Mouse (Mus musculus): ENCODE measurements around the gene Yif1a. TPM values are rescaled to one million over a fixed set of nuclear protein-coding genes. Genes with fewer than 3 reads are reported as not detected.
A peak's percentile ranks its signal among the peaks of the same experiment; 100 is the strongest.
"Not testable (repeated sequence)": the region's sequence is repeated elsewhere in the genome, so short reads cannot be mapped to it uniquely, and the experiment has no call there.

Gene Yif1a
- polyA plus RNA-seq, 1 experiment from 2014 or later, result 111 TPM

- 1% methylated on average over 15 of the region's 15 CpGs for WGBS
- Histone ChIP-seq H3K9me3 (replicated peaks) (no peaks in the 10 kb centered on the region), H3K9ac (no peak overlapping the region), H3K4me3 (replicated peaks) (peak overlapping the region; percentile 70), H3K27ac (replicated peaks) (peak overlapping the region; percentile 98), H3K4me2 (replicated peaks) (peak overlapping the region; percentile 82), H3K36me3 (no peaks in the 10 kb centered on the region), H3K27me3 (peaks cover 6% of the 10 kb centered on the region), H3K4me1 (peaks cover 47% of the 10 kb centered on the region)
- ATAC-seq (ENCODE audit: insufficient number of reproducible peaks, low FRiP score, low TSS enrichment, low read depth), result no peak
Observed at GRCm38 (mm10) chr19:5073028-5073427, 15.3 kb upstream of the Yif1a start.

GRCm38 (mm10) chr19:5073518-5073917 is 14.8 kb upstream of the Yif1a start:
- Histone ChIP-seq H3K4me1 (peaks cover 43% of the 10 kb centered on the region), H3K27ac (replicated peaks) (no peak overlapping the region), H3K9ac (no peak overlapping the region), H3K27me3 (peaks cover 3% of the 10 kb centered on the region), H3K36me3 (no peaks in the 10 kb centered on the region), H3K4me3 (replicated peaks) (peak overlapping the region; percentile 70; the same call in 1 of the 2 replicates), H3K4me2 (replicated peaks) (no peak overlapping the region), H3K9me3 (replicated peaks) (no peaks in the 10 kb centered on the region)
- no peak for ATAC-seq (ENCODE audit: insufficient number of reproducible peaks, low FRiP score, low TSS enrichment, low read depth)
- 33% methylated on average over 5 of the region's 5 CpGs for WGBS

GRCm38 (mm10) chr19:5079279-5079678 is 9.1 kb upstream of the Yif1a start:
- ATAC-seq (ENCODE audit: insufficient number of reproducible peaks, low FRiP score, low TSS enrichment, low read depth), result no peak
- H3K27ac ChIP-seq (replicated peaks), result no peak overlapping the region
- H3K27me3 ChIP-seq, result peaks cover 41% of the 10 kb centered on the region
- no peaks in the 10 kb centered on the region for H3K4me1 ChIP-seq
- H3K4me3 ChIP-seq (replicated peaks), result no peak overlapping the region
- H3K4me2 ChIP-seq (replicated peaks), result no peak overlapping the region
- no peak overlapping the region for H3K9ac ChIP-seq
- H3K36me3 ChIP-seq, result no peaks in the 10 kb centered on the region
- 80% methylated on average over 1 of the region's 1 CpGs for WGBS
- H3K9me3 ChIP-seq (replicated peaks), result no peaks in the 10 kb centered on the region

GRCm38 (mm10) chr19:5082005-5082404 is 6.3 kb upstream of the Yif1a start:
- 69% methylated on average over 18 of the region's 18 CpGs for WGBS
- no peak for ATAC-seq (ENCODE audit: insufficient number of reproducible peaks, low FRiP score, low TSS enrichment, low read depth)
- no peaks in the 10 kb centered on the region for H3K36me3 ChIP-seq
- no peak overlapping the region for H3K27ac ChIP-seq (replicated peaks)
- no peak overlapping the region for H3K4me3 ChIP-seq (replicated peaks)
- no peak overlapping the region for H3K9ac ChIP-seq
- no peaks in the 10 kb centered on the region for H3K9me3 ChIP-seq (replicated peaks)
- H3K4me2 ChIP-seq (replicated peaks), result no peak overlapping the region
- H3K4me1 ChIP-seq, result peaks cover 14% of the 10 kb centered on the region
- H3K27me3 ChIP-seq, result peaks cover 65% of the 10 kb centered on the region

GRCm38 (mm10) chr19:5082596-5082995 is 5.7 kb upstream of the Yif1a start:
- ATAC-seq (ENCODE audit: insufficient number of reproducible peaks, low FRiP score, low TSS enrichment, low read depth), result no peak

GRCm38 (mm10) chr19:5083961-5084833 is 4.1 kb upstream of the Yif1a start:
- no peaks in the 10 kb centered on the region for H3K9me3 ChIP-seq (replicated peaks)
- peaks cover 24% of the 10 kb centered on the region for H3K4me1 ChIP-seq
- no peak overlapping the region for H3K9ac ChIP-seq
- H3K4me3 ChIP-seq (replicated peaks), result peak overlapping the region; percentile 49; the same call in 1 of the 2 replicates
- no peak for ATAC-seq (ENCODE audit: insufficient number of reproducible peaks, low FRiP score, low TSS enrichment, low read depth)
- H3K27me3 ChIP-seq, result peaks cover 65% of the 10 kb centered on the region
- no peaks in the 10 kb centered on the region for H3K36me3 ChIP-seq
- 64% methylated on average over 3 of the region's 3 CpGs for WGBS
- no peak overlapping the region for H3K27ac ChIP-seq (replicated peaks)
- H3K4me2 ChIP-seq (replicated peaks), result peak overlapping the region; percentile 91

More at GRCm38 (mm10) chr19:5082596-5082995, 5.7 kb upstream of the Yif1a start:
- H3K27me3 ChIP-seq, result peaks cover 65% of the 10 kb centered on the region
- H3K4me2 ChIP-seq (replicated peaks), result no peak overlapping the region
- no peak overlapping the region for H3K27ac ChIP-seq (replicated peaks)
- H3K9me3 ChIP-seq (replicated peaks), result no peaks in the 10 kb centered on the region
- no peak overlapping the region for H3K4me3 ChIP-seq (replicated peaks)
- peaks cover 18% of the 10 kb centered on the region for H3K4me1 ChIP-seq
- no peaks in the 10 kb centered on the region for H3K36me3 ChIP-seq
- 69% methylated on average over 24 of the region's 24 CpGs for WGBS
- H3K9ac ChIP-seq, result no peak overlapping the region

GRCm38 (mm10) chr19:5084834-5085144 is 3.5 kb upstream of the Yif1a start:
- no peak for ATAC-seq (ENCODE audit: insufficient number of reproducible peaks, low FRiP score, low TSS enrichment, low read depth)
- 9% methylated on average over 15 of the region's 15 CpGs for WGBS
- no peaks in the 10 kb centered on the region for H3K9me3 ChIP-seq (replicated peaks)
- H3K36me3 ChIP-seq, result peaks cover 2% of the 10 kb centered on the region; the same call in 1 of the 2 replicates
- no peak overlapping the region for H3K27ac ChIP-seq (replicated peaks)
- H3K27me3 ChIP-seq, result peaks cover 65% of the 10 kb centered on the region
- H3K4me2 ChIP-seq (replicated peaks), result peak overlapping the region; percentile 91
- peak overlapping the region; percentile 49 for H3K4me3 ChIP-seq (replicated peaks)
- no peak overlapping the region for H3K9ac ChIP-seq
- H3K4me1 ChIP-seq, result peaks cover 27% of the 10 kb centered on the region

- Histone ChIP-seq H3K4me2 (replicated peaks) (peak within 1 kb of the TSS; percentile 91), H3K27ac (replicated peaks) (no peak within 1 kb of the TSS), H3K36me3 (peaks cover 5% of the 10 kb centered on the region; the same call in 1 of the 2 replicates), H3K4me3 (replicated peaks) (peak within 1 kb of the TSS; percentile 49), H3K9me3 (replicated peaks) (no peaks in the 10 kb centered on the region), H3K9ac (0 out of 2 replicates have a peak within 1 kb of the TSS, but pooled peaks have one; percentile 18), H3K27me3 (peaks cover 62% of the 10 kb centered on the region), H3K4me1 (peaks cover 27% of the 10 kb centered on the region)
- no peak for ATAC-seq (ENCODE audit: insufficient number of reproducible peaks, low FRiP score, low TSS enrichment, low read depth)
- under 1% methylated on average over 62 of the region's 69 CpGs for WGBS
Observed at GRCm38 (mm10) chr19:5085145-5085863, 3.0 kb upstream of the Yif1a start, which contains the start of gene Tmem151a. Gene Tmem151a (minus strand): TSS chr19:5085531.

GRCm38 (mm10) chr19:5086533-5086932 is 1.8 kb upstream of the Yif1a start:
- ATAC-seq (ENCODE audit: insufficient number of reproducible peaks, low FRiP score, low TSS enrichment, low read depth); H3K4me2 ChIP-seq (replicated peaks); H3K27ac ChIP-seq (replicated peaks); H3K9ac ChIP-seq; H3K9me3 ChIP-seq (replicated peaks); H3K4me3 ChIP-seq (replicated peaks): not testable (repeated sequence)
- H3K36me3 ChIP-seq, result peaks cover 17% of the 10 kb centered on the region
- 57% methylated on average over 4 of the region's 4 CpGs for WGBS
- H3K4me1 ChIP-seq, result peaks cover 27% of the 10 kb centered on the region
- H3K27me3 ChIP-seq, result peaks cover 51% of the 10 kb centered on the region

GRCm38 (mm10) chr19:5089324-5089723 is 986 bp downstream of the Yif1a start:
- peak overlapping the region; percentile 55 for H3K4me2 ChIP-seq (replicated peaks)
- peaks cover 37% of the 10 kb centered on the region for H3K4me1 ChIP-seq
- peaks cover 43% of the 10 kb centered on the region for H3K36me3 ChIP-seq
- WGBS, result 89% methylated on average over 4 of the region's 4 CpGs
- no peaks in the 10 kb centered on the region for H3K9me3 ChIP-seq (replicated peaks)
- H3K4me3 ChIP-seq (replicated peaks), result peak overlapping the region; percentile 78
- H3K27ac ChIP-seq (replicated peaks), result no peak overlapping the region
- ATAC-seq (ENCODE audit: insufficient number of reproducible peaks, low FRiP score, low TSS enrichment, low read depth), result no peak
- no peak overlapping the region for H3K9ac ChIP-seq
- H3K27me3 ChIP-seq, result peaks cover 23% of the 10 kb centered on the region

GRCm38 (mm10) chr19:5092083-5092482 is 3.7 kb downstream of the Yif1a start:
- Histone ChIP-seq H3K9ac (no peak overlapping the region), H3K36me3 (peaks cover 43% of the 10 kb centered on the region), H3K9me3 (replicated peaks) (no peaks in the 10 kb centered on the region), H3K4me1 (peaks cover 50% of the 10 kb centered on the region), H3K27me3 (no peaks in the 10 kb centered on the region), H3K4me3 (replicated peaks) (no peak overlapping the region; the same call in 1 of the 2 replicates), H3K27ac (replicated peaks) (no peak overlapping the region), H3K4me2 (replicated peaks) (no peak overlapping the region)
- no peak for ATAC-seq (ENCODE audit: insufficient number of reproducible peaks, low FRiP score, low TSS enrichment, low read depth)
- WGBS, result 92% methylated on average over 10 of the region's 10 CpGs

All from embryonic facial prominence, embryonic 15.5 days (tissue).